Mouse (Mus musculus): ENCODE data around the gene Il21.
A peak's percentile ranks its signal among the peaks of the same experiment; 100 is the strongest.

Gene Il21

DNA sequence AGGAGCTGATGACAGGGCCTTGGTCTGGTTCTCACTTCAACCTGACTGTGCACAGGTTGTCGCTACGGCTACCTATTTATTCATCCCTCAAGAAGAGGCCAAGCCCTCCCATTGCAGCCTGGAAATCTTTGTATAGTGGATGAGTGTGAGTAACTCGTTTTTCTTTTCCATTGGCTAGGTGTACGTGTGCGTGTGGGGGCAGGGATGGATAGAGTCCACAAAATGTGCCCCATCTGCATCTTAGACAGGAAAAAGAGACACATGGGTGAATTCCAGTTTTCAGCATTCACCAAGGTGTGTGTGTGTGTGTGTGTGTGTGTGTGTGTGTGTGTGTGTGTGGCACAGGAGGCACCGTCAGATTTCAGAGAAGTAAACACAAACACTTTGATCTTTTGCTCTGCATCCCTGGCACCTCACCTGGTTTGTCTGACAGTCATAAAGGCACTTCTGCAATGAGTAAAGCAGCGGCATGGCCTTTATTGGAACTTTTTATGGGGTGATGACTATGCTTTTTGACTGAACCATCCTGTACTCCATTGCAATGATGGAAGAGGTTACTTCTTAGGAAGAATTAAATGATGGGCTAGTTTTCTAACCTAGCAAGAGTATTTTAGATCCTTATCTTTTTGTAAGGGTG lies at the start of gene Il21:
Gene Il21 (minus strand): TSS at position 51 of the 637 bp plus-strand sequence.
- no peak for DNase-seq

DNA sequence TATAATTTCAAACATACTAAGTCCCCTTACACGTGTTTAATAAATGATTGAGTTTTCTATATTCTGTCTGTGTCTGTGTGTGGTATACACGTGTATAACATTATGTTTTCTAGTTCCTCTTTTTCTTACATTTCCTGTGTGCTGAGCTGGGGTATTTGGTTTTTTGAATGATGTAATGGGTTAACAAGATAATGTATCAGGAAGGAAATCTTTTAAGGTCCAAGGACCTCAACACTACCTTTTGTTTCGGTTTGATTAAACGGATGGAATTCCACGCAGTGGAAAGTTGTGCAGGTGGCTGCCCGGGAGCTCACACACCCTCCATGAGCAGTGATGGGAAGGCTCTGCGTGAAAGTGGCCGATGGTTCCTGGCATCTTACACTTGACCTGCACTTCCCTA lies 48.4 kb upstream of the Il21 start:
- no peak for DNase-seq

DNA sequence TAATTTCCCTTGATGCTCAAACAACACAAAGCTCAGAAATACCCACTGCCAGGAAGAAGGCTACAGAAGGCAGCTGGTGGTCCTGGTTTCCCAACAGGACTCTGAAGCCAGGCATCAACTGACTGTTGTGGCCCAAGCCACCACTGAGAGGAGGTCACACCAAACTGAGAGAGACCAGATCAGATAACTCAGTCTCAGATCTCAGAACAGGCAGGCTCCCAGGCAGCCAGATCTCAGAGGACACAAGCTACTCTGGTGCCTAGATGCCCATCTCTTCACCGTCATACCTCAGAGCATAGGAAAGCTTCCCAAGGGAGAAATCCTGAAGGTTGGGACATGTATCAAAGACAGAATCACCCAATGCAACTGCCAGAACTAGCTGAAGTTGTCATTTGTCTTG lies 47.8 kb upstream of the Il21 start:
- DNase-seq, result no peak

DNA sequence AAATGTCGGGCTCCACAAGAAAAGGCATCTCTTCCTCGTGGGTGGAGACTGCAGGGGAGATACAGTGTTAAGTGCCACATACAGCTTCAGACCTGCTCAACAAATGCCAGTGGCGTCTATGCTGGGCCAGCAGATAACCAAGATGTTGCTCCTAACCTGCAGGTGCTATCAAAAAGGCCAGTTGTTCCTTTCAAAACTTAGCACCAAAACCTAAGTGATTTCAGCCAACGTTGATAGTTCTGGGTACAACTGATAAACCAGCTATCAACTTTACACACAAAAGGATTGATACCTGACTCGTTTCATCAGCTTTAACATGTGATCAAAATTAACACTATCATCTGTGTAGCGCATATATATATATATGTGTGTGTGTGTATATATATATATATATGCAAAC lies 42.2 kb upstream of the Il21 start:
- DNase-seq, result no peak

DNA sequence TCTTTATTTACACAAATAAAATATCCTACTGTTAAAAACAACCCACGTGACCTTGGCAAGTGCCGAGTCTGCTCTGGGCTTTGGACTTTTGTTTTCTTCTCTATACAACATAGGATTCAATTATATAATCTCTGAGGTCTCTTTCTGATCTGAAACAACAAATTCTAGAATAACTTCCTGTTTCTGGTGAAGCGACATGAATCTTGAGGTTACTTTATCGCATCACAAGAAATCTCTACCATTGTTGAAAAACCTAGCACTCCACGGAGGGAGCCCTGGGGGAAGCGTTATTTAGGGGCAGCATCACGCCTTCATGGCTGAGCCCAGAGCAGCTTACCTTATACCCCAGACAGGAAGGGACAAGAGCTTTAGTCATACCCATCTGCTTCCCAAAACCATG lies 40.7 kb upstream of the Il21 start:
- no peak for DNase-seq

DNA sequence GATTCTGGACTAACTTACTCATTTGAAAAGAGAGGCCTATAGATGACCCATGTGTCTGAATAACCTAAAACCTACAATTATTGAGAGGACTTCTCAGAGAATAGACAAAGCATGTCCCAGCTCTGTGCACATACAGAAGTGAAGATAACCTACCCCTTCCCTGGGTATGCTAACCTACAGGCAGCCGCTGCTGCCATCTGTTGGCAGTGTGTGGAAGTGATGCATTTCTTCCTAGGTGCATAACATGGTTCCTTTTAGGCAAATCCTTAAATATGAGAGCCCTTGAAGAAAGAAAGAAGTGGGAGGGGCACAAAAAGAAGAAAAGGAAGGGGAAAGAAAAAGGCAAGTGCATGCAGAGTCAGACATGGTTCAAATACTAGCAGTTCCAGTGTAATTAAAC lies 38.8 kb upstream of the Il21 start:
- peak; percentile 50 for DNase-seq

DNA sequence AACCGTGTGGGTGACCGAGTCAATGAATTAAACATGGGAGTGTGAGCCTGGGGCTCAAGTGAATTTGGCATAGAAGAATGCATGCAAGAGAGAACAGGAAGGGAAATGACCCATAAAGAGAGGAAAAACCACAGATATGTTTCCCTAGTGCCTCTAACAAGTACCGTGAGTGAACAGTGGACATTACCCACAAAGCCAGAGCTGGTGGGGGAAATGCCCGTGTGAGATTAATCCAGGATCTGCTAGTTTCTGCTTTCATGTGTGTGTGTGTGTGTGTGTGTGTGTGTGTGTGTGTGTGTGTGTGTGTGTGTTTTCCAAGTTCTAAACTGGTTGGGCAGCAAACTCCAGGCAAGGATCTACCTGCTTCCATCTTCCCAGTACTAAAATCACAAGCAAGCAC lies 37.5 kb upstream of the Il21 start:
- DNase-seq, result no peak

DNA sequence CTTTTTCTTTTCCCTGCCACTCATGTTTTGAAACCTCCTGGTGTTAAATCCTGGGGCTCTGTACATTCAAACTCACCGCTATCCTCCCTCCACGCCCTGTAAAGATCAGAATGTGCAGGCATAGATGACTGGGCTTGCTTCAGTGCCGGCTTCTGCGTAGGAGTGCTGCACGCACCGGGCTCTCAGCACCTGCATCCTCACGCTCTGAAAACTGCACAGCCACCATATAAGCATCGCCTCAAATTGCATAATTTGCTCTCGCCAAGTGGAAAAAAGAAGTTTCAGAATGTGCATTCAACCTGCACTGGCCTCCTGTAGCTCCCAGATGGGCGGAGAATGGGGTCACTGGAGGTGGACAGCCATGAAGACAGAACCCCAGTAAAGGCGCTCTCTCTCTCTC lies 35.9 kb upstream of the Il21 start:
- DNase-seq, result no peak

DNA sequence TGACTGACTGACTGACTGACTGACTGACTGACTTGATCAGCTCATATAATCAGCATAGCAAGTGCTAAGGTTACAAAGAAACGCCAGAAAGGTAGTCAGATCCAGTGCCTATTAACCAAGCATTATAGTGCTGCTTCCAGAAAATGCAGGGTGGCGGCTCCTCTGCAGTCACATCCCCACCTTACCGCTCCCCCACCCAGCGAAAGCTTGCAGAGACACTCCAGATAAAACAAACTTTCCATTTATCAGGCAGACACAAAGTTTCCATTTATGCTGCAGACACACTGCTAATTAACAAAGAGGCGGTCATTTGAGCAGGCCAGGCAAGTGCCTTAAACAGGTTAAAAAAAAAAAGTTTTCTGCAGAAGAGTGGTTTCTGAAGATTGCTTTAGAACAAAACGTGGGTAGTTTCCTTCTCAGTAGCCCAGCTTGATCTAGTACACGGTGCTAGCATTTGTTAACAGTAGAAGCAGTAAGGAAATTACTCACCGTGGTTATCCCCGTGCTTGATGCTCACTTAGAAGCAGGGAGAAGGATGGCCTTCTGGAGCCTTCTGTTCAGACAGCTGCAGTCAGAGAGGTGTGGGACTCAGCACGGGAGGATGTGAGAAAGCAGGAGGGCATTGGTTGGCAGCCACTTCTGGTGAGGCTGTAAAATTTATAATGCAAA lies 27.0 kb upstream of the Il21 start:
- no peak for DNase-seq

DNA sequence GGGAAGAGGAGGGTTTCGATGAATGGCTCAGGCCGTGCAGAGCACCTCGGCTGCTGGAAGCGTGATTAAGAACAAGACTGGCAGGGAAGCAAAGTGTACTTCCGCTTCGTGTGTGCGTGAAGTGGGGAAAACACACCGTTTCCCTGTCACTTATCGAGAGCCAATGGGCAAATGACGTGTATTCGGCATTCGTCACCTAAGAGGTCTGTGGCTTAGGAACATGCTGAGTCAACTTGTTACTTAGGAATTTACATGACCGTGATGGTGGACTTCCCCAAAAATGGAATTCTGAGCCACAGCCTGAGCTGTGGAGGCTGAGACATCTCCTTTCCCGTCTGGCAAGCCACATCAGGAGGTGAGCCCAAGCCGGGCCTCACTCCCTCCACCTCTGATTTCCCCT lies 25.3 kb upstream of the Il21 start:
- no peak for DNase-seq

DNA sequence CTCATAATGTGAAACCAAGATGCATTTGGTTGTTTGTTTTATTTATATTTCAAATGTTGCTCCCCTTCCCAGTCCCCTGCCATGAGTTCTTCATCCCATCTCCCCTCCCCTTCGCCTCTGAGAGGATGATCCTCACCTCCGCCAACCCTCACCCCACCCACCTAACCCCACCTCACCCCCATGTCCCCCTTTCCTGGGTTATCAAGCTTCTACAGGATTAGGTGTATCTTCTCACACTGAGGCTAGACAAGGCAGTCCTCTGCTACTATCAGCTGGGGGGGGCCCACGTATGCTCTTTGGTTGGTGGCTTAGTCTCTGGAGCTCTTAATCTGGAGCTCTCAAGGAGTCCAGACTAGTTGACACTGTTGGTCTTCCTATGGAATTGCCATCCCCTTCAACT lies 18.5 kb upstream of the Il21 start:
- no peak for DNase-seq

DNA sequence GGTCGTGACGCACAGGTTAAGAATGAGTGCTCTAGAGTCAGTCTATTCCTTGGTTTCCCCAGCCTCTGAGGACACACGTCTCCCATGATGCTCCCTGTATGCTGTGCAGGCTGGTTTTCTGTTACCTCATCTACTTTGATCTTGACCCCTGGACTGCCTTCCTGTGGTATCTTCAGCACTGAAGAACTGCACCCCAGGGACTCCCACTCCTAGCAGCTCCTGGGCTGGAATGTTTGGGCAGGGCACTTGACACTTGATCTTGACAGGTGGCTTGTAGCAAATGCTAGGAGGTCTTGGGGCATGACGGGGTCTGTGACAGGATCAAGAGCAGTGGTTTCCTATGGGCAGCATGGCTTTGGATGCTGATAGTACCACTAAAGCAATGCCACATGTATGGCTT lies 2.6 kb upstream of the Il21 start:
- no peak for DNase-seq

DNA sequence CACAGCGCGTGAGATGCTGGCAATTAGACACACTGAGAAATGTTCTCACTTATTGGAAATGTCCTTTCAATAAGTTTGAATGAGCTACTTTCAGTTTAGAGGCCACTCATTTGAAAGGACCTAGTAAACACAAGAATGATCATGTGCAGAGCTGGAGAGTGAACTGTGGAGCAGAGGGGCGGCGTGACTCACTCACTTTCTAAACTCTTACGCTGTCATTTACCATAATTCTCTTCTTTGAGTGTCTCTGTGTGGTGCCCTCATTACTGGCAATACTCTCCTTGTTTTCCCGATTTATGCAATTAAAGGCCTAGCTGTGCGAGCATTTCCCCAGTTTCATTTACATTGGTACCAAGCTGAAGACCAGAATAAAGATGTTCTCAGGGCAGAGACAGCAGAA lies 1.3 kb downstream of the Il21 start:
- DNase-seq, result no peak

DNA sequence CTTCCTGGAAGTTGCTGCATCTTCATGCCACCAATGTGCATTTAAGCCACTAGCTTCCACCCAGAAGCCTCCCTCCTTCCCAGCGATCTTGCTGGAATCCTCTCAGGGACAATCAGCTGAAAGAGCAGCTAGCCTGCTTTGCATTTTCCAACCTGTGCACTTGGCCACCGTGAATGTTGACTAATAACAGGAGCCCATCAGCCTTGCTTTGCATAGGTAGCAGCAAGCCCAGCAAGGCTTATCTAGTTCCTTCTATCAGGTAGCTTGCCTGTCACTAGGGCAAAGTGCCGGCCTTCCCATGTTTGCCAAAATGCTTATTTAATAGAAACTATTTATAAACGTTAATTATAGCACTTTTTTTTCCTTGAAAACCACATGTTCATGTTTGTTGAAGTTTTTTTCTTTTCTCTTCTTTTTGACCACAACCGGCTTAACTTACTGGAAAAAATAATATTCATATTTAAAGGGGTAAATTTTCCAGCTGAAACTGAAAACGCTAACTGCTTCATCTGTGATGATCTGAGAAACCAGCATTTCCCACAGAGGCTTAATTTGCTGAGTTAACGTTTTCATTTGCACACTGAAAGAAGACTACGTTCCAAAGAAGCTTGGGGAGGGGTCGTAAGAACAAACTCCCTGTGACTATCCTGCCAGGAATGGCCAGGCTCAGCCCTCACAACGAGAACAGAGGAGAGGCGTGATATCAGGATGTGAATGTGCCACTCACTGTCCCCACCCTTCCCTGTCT lies 3.2 kb downstream of the Il21 start:
- DNase-seq, result no peak

DNA sequence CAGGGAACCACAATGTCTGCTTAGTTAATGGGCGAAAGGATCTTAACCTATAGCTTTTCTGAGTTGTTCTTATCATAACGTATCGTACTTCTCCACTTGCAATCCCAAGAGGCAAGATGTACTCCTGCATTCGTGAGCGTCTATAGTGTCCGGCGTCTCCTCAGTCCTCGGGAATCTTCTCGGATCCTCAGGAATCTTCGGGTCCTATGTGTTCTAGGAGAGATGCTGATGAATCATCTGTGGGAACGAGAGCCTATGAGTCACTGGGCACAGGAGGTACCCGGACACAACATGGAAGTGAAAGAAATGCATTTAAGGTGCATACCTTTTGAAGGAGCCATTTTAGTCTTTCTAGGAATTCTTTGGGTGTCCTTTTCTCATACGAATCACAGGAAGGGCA lies 7.3 kb downstream of the Il21 start:
- no peak for DNase-seq

DNA sequence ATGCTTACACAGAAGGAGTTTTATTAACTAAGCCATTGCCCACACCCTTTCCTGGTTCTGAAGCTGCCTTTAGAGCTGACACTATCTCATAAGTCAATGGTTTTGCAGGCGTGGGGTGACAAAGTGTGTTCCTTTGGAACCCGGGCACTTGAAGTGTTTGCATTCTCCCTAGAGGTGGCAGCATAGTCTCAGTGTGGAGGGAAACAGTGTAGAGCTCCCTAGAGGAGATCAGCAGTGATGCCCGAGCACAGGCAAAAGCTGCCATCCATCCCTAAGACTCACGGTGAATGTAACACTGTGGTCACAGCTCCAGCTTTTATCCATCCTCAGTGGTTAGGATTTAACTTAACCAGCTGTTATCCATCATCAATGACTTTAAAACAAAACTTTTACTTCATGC lies 13.4 kb downstream of the Il21 start:
- DNase-seq, result peak; percentile 62

DNA sequence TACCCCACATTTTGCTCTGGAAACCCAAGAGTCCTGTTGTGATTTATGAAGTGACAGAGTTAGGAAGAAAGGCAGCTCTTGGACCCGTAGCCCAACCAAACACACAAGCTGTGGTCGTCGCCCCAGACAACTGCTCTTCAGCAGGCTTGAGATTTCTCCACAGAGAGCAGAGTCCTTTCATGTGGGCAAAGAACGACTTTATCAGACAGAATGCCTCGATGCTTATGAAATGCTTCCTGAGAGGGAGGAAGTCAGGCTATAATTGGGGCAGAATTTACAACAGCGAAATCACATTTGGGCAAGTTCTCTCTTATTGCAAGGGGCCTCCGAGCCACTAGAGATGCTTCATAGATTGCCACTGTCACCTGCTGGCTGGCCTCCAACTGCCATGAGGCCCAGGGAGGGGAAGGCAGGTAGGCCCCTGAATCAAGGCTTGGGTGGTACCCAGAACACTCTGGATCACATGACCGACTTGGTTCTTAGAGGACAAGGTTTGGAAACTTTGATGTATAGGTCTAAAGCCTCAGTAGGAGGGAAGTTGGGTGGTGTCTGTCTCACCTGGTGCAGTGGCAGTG lies 27.1 kb downstream of the Il21 start:
- DNase-seq, result no peak

DNA sequence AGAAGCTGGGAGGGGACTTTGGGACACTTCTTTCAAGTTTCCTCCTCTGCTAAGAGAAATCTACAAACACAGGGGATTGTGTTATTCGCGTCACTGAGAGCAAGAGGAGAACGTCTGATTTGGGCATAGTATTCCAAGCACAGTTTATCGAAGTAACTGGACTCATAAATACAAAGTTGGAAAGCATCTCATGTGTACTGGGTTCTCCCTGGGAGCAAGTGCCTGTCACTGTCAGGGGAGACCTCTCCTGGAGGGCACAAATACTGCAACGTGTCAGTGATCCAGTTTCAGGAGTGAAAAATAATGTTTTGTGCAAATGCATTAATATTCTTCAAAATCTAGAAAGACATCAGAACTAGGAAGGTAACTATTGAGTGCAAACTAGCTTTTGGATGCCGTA lies 27.9 kb downstream of the Il21 start:
- peak; percentile 59 for DNase-seq

DNA sequence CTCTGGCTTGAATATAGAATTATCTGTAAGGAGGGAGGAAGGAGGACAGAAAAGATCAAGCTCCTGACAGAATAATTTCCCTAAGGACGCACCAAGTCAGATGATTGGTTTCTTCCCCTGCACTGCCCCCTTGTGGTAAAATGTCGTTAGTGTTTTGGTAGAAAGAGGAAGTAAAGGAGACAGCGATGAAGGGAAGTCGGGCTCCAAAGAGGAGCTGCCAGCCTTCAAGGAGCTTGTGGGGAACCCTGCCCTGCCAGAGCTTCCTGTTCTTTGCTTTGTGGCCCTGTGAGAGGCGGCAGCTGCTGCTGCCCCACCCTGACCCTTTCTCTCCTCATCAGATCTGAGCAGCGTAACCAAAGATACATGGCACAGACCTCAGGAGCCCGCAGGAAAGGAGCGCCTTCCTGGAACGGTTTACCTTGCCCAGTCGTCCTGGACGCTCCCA lies 28.4 kb downstream of the Il21 start:
- peak; percentile 93 for DNase-seq

DNA sequence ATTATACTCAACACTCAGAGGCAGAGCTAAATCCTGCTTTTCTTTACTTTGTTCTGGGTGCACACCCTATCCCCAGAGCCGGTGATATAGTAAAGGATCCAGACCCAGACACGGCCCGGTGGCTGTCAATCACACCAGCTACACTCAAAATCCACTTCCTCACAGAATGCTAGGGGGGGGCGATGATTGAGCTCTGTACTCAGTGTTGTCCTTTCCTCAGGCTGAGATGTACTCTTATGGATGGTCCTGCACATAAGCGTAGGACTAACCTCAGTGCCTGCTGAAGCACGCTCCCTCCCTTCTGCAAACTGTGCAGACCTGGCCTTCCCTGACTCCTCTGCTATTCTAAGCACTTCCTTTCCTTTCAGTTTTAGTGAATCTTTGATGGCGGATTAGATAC lies 29.6 kb downstream of the Il21 start:
- no peak for DNase-seq

DNA sequence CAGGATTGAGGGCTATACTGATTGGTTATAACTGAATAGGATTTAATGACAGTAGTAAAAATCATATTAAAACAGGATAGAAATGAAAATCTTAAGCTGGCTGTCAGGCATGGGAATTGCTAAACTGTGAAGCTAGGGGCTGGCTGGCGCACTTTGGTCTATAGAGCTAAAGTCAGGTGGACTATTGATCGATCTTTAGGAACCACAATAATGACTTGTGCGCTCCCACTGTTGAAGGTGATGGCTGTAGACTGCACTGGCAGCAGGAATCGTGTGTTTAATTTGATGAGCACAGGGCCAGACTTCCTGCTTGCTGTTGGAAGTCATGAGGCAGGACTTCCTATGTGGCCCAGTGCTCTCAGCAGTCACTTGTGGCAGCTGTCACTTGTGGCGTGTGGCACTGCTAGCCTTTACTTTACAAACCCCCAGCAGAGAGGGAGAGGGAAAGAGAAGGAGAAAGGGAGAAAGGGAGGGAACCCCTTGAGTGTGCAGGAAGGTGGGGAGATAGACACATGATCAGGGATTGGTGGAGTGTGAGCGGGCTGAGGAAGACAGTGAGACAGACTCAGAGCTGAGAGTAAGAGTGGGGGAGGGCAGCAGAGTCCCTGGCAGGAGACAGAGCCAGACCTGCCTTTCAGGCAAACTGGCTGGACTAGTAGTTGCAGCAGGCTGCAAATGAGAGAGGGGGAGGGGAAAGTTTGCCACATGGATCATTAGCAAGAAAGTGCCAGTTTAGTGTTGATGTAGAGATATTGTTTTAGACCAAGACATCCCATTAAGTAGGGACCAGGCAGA lies 31.1 kb downstream of the Il21 start:
- peak; percentile 6 for DNase-seq

DNA sequence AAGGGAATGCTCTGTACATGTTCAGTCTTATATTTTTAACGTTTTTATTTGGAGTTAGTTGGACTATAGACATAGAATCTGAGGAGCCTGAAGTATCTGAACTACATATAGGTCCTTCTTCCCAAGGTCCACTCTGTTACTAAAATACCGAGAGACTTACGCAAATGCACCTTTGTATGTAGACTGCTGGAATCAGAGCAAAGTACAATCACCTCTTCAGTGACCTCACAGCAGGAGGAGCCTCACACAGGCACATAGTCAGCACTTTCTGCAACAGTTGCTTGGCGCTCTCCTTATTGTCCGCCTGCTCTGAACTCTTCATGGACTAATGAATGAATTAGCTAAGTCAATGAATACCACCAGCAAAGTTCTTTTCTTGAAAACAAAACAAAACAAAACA lies 34.1 kb downstream of the Il21 start:
- no peak for DNase-seq

DNA sequence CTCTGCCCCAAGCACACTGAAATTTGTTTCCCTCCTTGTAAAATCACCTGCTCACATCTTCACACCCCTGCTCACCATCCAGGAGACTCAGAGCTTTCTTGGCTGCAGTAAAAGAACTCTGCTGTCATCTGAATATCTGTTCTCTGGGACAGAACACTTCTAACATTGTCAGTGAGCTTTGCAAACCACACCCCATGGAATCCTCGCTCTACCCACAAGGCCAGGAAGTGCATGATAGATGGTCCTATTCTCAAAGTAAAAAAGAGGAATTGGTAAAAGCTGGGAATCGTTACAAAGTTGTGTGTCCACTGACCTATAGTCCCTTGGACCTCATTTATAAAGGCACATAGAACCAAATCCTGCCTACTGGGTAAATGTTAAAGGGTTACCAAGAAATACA lies 40.5 kb downstream of the Il21 start:
- no peak for DNase-seq

All from retina, postnatal 1 day (tissue).